20 mouse cellular contexts compared by ENCODE assay signal in genomic region chr3:118141731-118142130, GRCm38 (mm10).
DNase-seq lines count a peak whose midpoint lies in the region; ATAC-seq and TF ChIP-seq lines count a peak whose summit lies in the region.
"Had no signal": no experiment of that assay in that cellular context is flagged by ENCODE, and none has a peak within 500 bp of the region (broad histone marks: within the 10 kb centered on the region; RNA-seq: fewer than 3 reads in every experiment).

No protein-coding gene starts in this region.

- H3K27me3 ChIP-seq in forebrain, embryonic 15.5 days = no peaks in the 10 kb centered on the region
- no peaks in the 10 kb centered on the region for H3K27me3 ChIP-seq in forebrain, embryonic 10.5 days (ENCODE audit: poor library complexity, severe bottlenecking)
- H3K27me3 ChIP-seq: CH12.LX; limb, embryonic 13.5 days; liver, embryonic 13.5 days; megakaryocyte, embryonic 14.5 days had no signal

- no peak for TF ChIP-seq CTCF in left cerebral cortex, adult 2 months (IDR thresholded peaks at IDR 0.05)

- intact Hi-C loops in left cerebral cortex, adult 2 months (cut with DNase I) = loop anchor here (5.0 kb wide), 1 partner anchor 94 kb away; no protein-coding TSS in a partner anchor

- ATAC-seq in forebrain, embryonic 15.5 days (replicated peaks) = peak; percentile 75
- ATAC-seq: hindbrain, embryonic 16.5 days; intestine, embryonic 16.5 days had no signal

- H3K4me1 ChIP-seq in forebrain, embryonic 15.5 days = peaks cover 10% of the 10 kb centered on the region; the same call in 1 of the 2 replicates
- no peaks in the 10 kb centered on the region for H3K4me1 ChIP-seq in forebrain, embryonic 10.5 days
- H3K4me1 ChIP-seq: limb, embryonic 13.5 days; liver, embryonic 13.5 days had no signal

- H3K4me3 ChIP-seq in forebrain, embryonic 15.5 days = no peak overlapping the region
- H3K4me3 ChIP-seq in forebrain, embryonic 10.5 days = no peak overlapping the region
- H3K4me3 ChIP-seq in left cerebral cortex, adult 2 months = peak overlapping the region; percentile 13; the same call in 1 of the 2 replicates
- H3K4me3 ChIP-seq: heart, adult 2 months; limb, embryonic 13.5 days; liver, embryonic 13.5 days; megakaryocyte, embryonic 14.5 days had no signal

- H3K27ac ChIP-seq in forebrain, embryonic 15.5 days (replicated peaks) = peak overlapping the region; percentile 66
- no peak overlapping the region for H3K27ac ChIP-seq in forebrain, embryonic 10.5 days
- no peak overlapping the region for H3K27ac ChIP-seq in left cerebral cortex, adult 2 months
- H3K27ac ChIP-seq: heart, adult 2 months; limb, embryonic 13.5 days; liver, embryonic 13.5 days had no signal

- WGBS in forebrain, embryonic 15.5 days = 41% methylated on average over 8 of the region's 8 CpGs
- WGBS in forebrain, embryonic 10.5 days = 83% methylated on average over 8 of the region's 8 CpGs

- no peaks in the 10 kb centered on the region for H3K9me3 ChIP-seq in forebrain, embryonic 15.5 days
- no peaks in the 10 kb centered on the region for H3K9me3 ChIP-seq in forebrain, embryonic 10.5 days
- H3K9me3 ChIP-seq: limb, embryonic 13.5 days; liver, embryonic 13.5 days; megakaryocyte, embryonic 14.5 days had no signal

- no peak overlapping the region for H3K9ac ChIP-seq in forebrain, embryonic 15.5 days (replicated peaks)
- H3K9ac ChIP-seq: limb, embryonic 13.5 days; liver, embryonic 13.5 days had no signal

- DNase-seq in forebrain, embryonic 10.5 days (ENCODE audit: extremely low spot score, low spot score) = no peak
- peak in 1 of 2 experiments; percentile 19 for DNase-seq in left cerebral cortex, adult 2 months (ENCODE audit: extremely low spot score in 1 of 2, low spot score in 2 of 2)
- DNase-seq in left cerebral cortex, adult 11 months (ENCODE audit: low spot score) = no peak
- DNase-seq in right cerebral cortex, adult 18-20 months = peak; percentile 5
- no peak for DNase-seq in right cerebral cortex, adult 2 months (ENCODE audit: low spot score in 2 of 2)
- DNase-seq in ovary, adult 18-20 months (ENCODE audit: low spot score) = no peak
- DNase-seq: adrenal gland, postnatal 25 days; cerebellum, adult 2 months; gastrocnemius, postnatal 25 days; heart, adult 2 months; kidney, postnatal 36 days; liver, embryonic 13.5 days; lung, postnatal 10 days; thymus, adult 2 months had no signal

- H3K4me2 ChIP-seq in forebrain, embryonic 15.5 days (replicated peaks) = no peak overlapping the region
- H3K4me2 ChIP-seq: limb, embryonic 13.5 days; liver, embryonic 13.5 days had no signal

- H3K36me3 ChIP-seq in forebrain, embryonic 15.5 days = no peaks in the 10 kb centered on the region
- no peaks in the 10 kb centered on the region for H3K36me3 ChIP-seq in forebrain, embryonic 10.5 days (replicated peaks)
- H3K36me3 ChIP-seq: limb, embryonic 13.5 days; liver, embryonic 13.5 days had no signal
